Mouse (Mus musculus): ENCODE data around the gene Col24a1.

DNA sequence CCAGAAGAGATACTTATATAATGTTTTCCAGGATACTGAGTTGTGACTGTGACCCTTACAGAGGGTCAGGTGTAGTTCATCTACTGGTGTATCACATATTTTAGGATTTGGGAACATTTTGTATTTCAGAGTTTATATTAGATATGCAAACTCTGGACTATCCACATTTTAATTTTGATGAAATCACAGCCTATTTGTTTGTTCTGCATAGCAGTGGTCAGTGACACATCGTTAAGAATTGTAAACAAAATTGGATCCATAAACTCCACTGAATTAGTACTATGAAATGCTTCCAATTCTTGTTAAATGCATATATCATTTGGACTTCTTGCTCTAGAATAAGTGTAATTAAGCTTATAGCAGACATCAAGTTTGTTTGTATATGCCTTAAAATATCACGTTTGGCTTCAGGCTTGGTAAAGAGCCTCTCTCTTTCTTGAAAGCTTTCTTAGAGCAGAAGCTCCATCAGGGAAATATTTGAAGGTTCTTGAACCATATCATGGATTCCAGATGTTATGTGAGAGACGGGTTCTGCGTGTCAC lies 75.0 kb downstream of the Col24a1 start:
- TF ChIP-seq CTCF (IDR thresholded peaks at IDR 0.05): no peak
- no peak for TF ChIP-seq EP300 (IDR thresholded peaks at IDR 0.05)

Data from lung, postnatal 0 days (tissue).